ENCODE assay signal across 31 mouse cellular contexts in the genomic region with DNA sequence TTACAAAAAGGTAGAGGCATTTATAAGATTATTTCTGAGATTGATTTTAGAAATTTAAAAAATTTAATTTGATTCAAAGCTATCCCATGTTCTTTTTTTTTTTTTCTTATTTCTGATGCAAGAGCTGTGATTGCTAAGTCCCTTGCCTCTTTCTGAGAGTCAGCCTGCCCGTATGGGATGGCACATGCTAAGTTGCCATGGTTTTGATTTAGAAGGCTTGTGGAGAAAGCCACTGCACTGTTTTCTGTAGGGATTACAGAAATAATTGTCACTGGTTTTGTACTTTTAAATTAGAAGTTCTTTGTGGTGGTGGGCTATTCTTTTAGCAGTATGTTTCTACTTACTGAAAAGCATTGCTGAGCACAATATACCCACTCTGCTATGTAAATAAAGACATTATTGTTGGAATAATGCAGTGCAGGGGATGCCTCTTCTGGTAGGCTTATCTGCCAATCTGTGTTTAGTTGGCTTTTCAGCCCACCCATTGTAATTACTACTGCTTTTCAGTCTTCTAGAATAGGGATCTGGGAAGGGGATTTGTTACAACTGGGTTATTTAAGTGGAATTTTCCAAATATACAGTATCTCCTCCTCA. TPM values are rescaled to one million over a fixed set of nuclear protein-coding genes. Genes with fewer than 3 reads are reported as not detected.
DNase-seq lines count a peak whose midpoint lies in the region; ATAC-seq and TF ChIP-seq lines count a peak whose summit lies in the region.
"Had no signal": no experiment of that assay in that cellular context is flagged by ENCODE, and none has a peak within 500 bp of the region (broad histone marks: within the 10 kb centered on the region; RNA-seq: fewer than 3 reads in every experiment).

No protein-coding gene starts in this region.

- H3K27ac ChIP-seq in layer of hippocampus, adult 2 months, result peak overlapping the region; percentile 67; the same call in 1 of the 2 replicates
- no peak overlapping the region for H3K27ac ChIP-seq in midbrain, embryonic 14.5 days (replicated peaks; ENCODE audit: low read depth, low read length)
- no peak overlapping the region for H3K27ac ChIP-seq in midbrain, postnatal 0 days (ENCODE audit: low read depth, low read length)
- no peak overlapping the region for H3K27ac ChIP-seq in forebrain, embryonic 13.5 days
- H3K27ac ChIP-seq in heart, embryonic 10.5 days, result no peak overlapping the region
- H3K27ac ChIP-seq: heart, embryonic 15.5 days; hindbrain, embryonic 12.5 days; kidney, postnatal 0 days; left cerebral cortex, adult 2 months; limb, embryonic 12.5 days; liver, embryonic 15.5 days; neural tube, embryonic 12.5 days; stomach, postnatal 0 days had no signal

- H3K9ac ChIP-seq in midbrain, embryonic 14.5 days (replicated peaks; ENCODE audit: low read length), result no peak overlapping the region
- H3K9ac ChIP-seq in midbrain, postnatal 0 days (replicated peaks; ENCODE audit: low read length, poor library complexity, severe bottlenecking), result no peak overlapping the region
- H3K9ac ChIP-seq in forebrain, embryonic 13.5 days, result no peak overlapping the region
- H3K9ac ChIP-seq: heart, embryonic 15.5 days; hindbrain, embryonic 12.5 days; limb, embryonic 12.5 days; liver, embryonic 15.5 days; lung, embryonic 14.5 days; neural tube, embryonic 12.5 days had no signal

- DNase-seq in layer of hippocampus, adult 2 months (ENCODE audit: low spot score in 2 of 2), result peak; percentile 19 to 29
- DNase-seq in layer of hippocampus, postnatal 36 days, result no peak
- peak; percentile 8 for DNase-seq in midbrain, embryonic 14.5 days
- DNase-seq in midbrain, postnatal 0 days (ENCODE audit: low spot score), result no peak
- no peak for DNase-seq in heart, embryonic 10.5 days (ENCODE audit: low spot score)
- DNase-seq: adrenal gland, postnatal 36 days; B cell, adult 2 months; cerebellum, adult 8-10 months; gastrocnemius, postnatal 10 days; kidney, adult 8-10 months; kidney, postnatal 4 days; lung, embryonic 14.5 days; lung, postnatal 14 days; right cerebral cortex, adult 18-20 months; spleen, adult 18-20 months; thymus, adult 2 months; thymus, postnatal 4 days had no signal

- no peaks in the 10 kb centered on the region for H3K4me1 ChIP-seq in midbrain, embryonic 14.5 days (ENCODE audit: control insufficient read depth, insufficient read depth, low read length)
- 0 out of 2 replicates have a peak, but pooled peaks cover 3% of the 10 kb centered on the region for H3K4me1 ChIP-seq in midbrain, postnatal 0 days (ENCODE audit: insufficient read depth, low read length)
- peaks cover 5% of the 10 kb centered on the region for H3K4me1 ChIP-seq in forebrain, embryonic 13.5 days
- H3K4me1 ChIP-seq in heart, embryonic 10.5 days, result no peaks in the 10 kb centered on the region
- H3K4me1 ChIP-seq: heart, embryonic 15.5 days; hindbrain, embryonic 12.5 days; limb, embryonic 12.5 days; liver, embryonic 15.5 days; neural tube, embryonic 12.5 days had no signal

- H3K4me3 ChIP-seq in layer of hippocampus, adult 2 months, result no peak overlapping the region
- no peak overlapping the region for H3K4me3 ChIP-seq in midbrain, embryonic 14.5 days (replicated peaks; ENCODE audit: low read depth, low read length)
- no peak overlapping the region for H3K4me3 ChIP-seq in midbrain, postnatal 0 days (ENCODE audit: low read depth, low read length)
- no peak overlapping the region for H3K4me3 ChIP-seq in forebrain, embryonic 13.5 days
- no peak overlapping the region for H3K4me3 ChIP-seq in heart, embryonic 10.5 days
- H3K4me3 ChIP-seq: heart, embryonic 15.5 days; hindbrain, embryonic 12.5 days; left cerebral cortex, adult 2 months; limb, embryonic 12.5 days; liver, embryonic 15.5 days; myocyte; neural tube, embryonic 12.5 days had no signal

- ATAC-seq in midbrain, embryonic 14.5 days (ENCODE audit: low FRiP score, low TSS enrichment), result no peak
- no peak for ATAC-seq in midbrain, postnatal 0 days (ENCODE audit: low FRiP score)
- peak; percentile 63 for ATAC-seq in forebrain, embryonic 13.5 days
- no peak for ATAC-seq in erythroid progenitor cell, adult 5-6 weeks (replicated peaks; ENCODE audit: low FRiP score, poor library complexity, severe bottlenecking)
- ATAC-seq: intestine, embryonic 16.5 days had no signal

- H3K9me3 ChIP-seq in midbrain, embryonic 14.5 days (ENCODE audit: control insufficient read depth, low read length), result no peaks in the 10 kb centered on the region
- H3K9me3 ChIP-seq in midbrain, postnatal 0 days (ENCODE audit: low read length), result no peaks in the 10 kb centered on the region
- H3K9me3 ChIP-seq in forebrain, embryonic 13.5 days (replicated peaks), result no peaks in the 10 kb centered on the region
- no peaks in the 10 kb centered on the region for H3K9me3 ChIP-seq in heart, embryonic 10.5 days
- H3K9me3 ChIP-seq: heart, embryonic 15.5 days; hindbrain, embryonic 12.5 days; limb, embryonic 12.5 days; liver, embryonic 15.5 days; neural tube, embryonic 12.5 days had no signal

- TF ChIP-seq CTCF in layer of hippocampus, adult 2 months (conservative IDR thresholded peaks at IDR 0.05), result no peak
- no peak for TF ChIP-seq CTCF in midbrain, postnatal 0 days (IDR thresholded peaks at IDR 0.05)

- H3K27me3 ChIP-seq in midbrain, embryonic 14.5 days (ENCODE audit: control insufficient read depth, insufficient read depth, low read length), result peaks cover 4% of the 10 kb centered on the region; the same call in 1 of the 2 replicates
- no peaks in the 10 kb centered on the region for H3K27me3 ChIP-seq in midbrain, postnatal 0 days (ENCODE audit: insufficient read depth, low read length)
- H3K27me3 ChIP-seq in forebrain, embryonic 13.5 days, result 0 out of 2 replicates have a peak, but pooled peaks cover 3% of the 10 kb centered on the region
- no peaks in the 10 kb centered on the region for H3K27me3 ChIP-seq in heart, embryonic 10.5 days (ENCODE audit: insufficient read depth, poor library complexity, severe bottlenecking)
- H3K27me3 ChIP-seq: heart, embryonic 15.5 days; hindbrain, embryonic 12.5 days; limb, embryonic 12.5 days; liver, embryonic 15.5 days; neural tube, embryonic 12.5 days had no signal

- H3K4me2 ChIP-seq in midbrain, embryonic 14.5 days (ENCODE audit: low read length), result no peak overlapping the region
- no peak overlapping the region for H3K4me2 ChIP-seq in midbrain, postnatal 0 days (ENCODE audit: low read depth, low read length, poor library complexity, severe bottlenecking)
- no peak overlapping the region for H3K4me2 ChIP-seq in forebrain, embryonic 13.5 days
- H3K4me2 ChIP-seq: heart, embryonic 15.5 days; hindbrain, embryonic 12.5 days; limb, embryonic 12.5 days; liver, embryonic 15.5 days; lung, embryonic 14.5 days; neural tube, embryonic 12.5 days had no signal

- H3K36me3 ChIP-seq in midbrain, embryonic 14.5 days (ENCODE audit: control insufficient read depth, insufficient read depth, low read length), result no peaks in the 10 kb centered on the region
- no peaks in the 10 kb centered on the region for H3K36me3 ChIP-seq in midbrain, postnatal 0 days (ENCODE audit: insufficient read depth, low read length)
- no peaks in the 10 kb centered on the region for H3K36me3 ChIP-seq in forebrain, embryonic 13.5 days (ENCODE audit: poor library complexity, severe bottlenecking)
- H3K36me3 ChIP-seq in heart, embryonic 10.5 days, result no peaks in the 10 kb centered on the region
- H3K36me3 ChIP-seq: heart, embryonic 15.5 days; hindbrain, embryonic 12.5 days; limb, embryonic 12.5 days; liver, embryonic 15.5 days; neural tube, embryonic 12.5 days had no signal

- 8% methylated on average over 1 of the region's 1 CpGs for WGBS in midbrain, embryonic 14.5 days
- WGBS in midbrain, postnatal 0 days, result 19% methylated on average over 1 of the region's 1 CpGs
- WGBS in forebrain, embryonic 13.5 days, result 9% methylated on average over 1 of the region's 1 CpGs
- 69% methylated on average over 1 of the region's 1 CpGs for WGBS in heart, embryonic 10.5 days

RNA-seq across cellular contexts. Expression of a gene that starts 30.8 kb away (rescaled TPM):
- 1 to 10 TPM in 1 of 2 experiments, not detected in 1; 1.0 TPM for total RNA-seq in layer of hippocampus, adult 2 months (2021)
- under 1 TPM in 1 of 2 experiments, not detected in 1; 0.62 TPM for total RNA-seq in layer of hippocampus, postnatal 36 days (2021)
- polyA plus RNA-seq in midbrain, embryonic 14.5 days (2014; fragmentation: Nextera tagmentation; extraction: Ambion mirVana), result not detected in 2 replicates
- 1.6 and 2.1 TPM in 2 replicates for total RNA-seq in midbrain, postnatal 0 days (2014; rRNA removed)
- 0.22 TPM in 1 of 2 replicates, not detected in the other for polyA plus RNA-seq in midbrain, postnatal 0 days (2015; fragmentation: Nextera tagmentation; extraction: Ambion mirVana)
- polyA plus RNA-seq in forebrain, embryonic 13.5 days (2015; fragmentation: Nextera tagmentation; extraction: Ambion mirVana), result 0.17 TPM in 1 of 2 replicates, not detected in the other
- total RNA-seq in erythroid progenitor cell, adult 5-6 weeks (2015; ENCODE audit: low replicate concordance), result not detected in 2 replicates
- total RNA-seq in erythroid progenitor cell, adult 5-6 weeks (2017; ENCODE audit: low replicate concordance), result not detected in 2 replicates
- polyA plus RNA-seq in heart, embryonic 10.5 days (2016; fragmentation: Nextera tagmentation; extraction: Ambion mirVana), result 0.30 and 0.42 TPM in 2 replicates
- total RNA-seq: adrenal gland, adult 18-20 months; heart, postnatal 25 days had no signal
- polyA plus RNA-seq: hindbrain, embryonic 12.5 days; neural tube, embryonic 12.5 days had no signal

Comparison
In these comparisons a context has a peak if more than half of its experiments do, and no peak if none do; other contexts are left out.
1. DNase-seq: peak in layer of hippocampus, adult 2 months (2 of 2) and midbrain, embryonic 14.5 days (single experiment); none in layer of hippocampus, postnatal 36 days (0 of 2), midbrain, postnatal 0 days (single experiment) and heart, embryonic 10.5 days (single experiment).